Mouse (Mus musculus) thymus, adult 2 months (tissue): ENCODE data around the gene Gsx2.

Experiments used
- CTCF ChIP-seq: fragments of 200-500 bp; IDR thresholded peaks from 2 replicates; pipeline ENCODE4 v1.5.1; 2012; ENCODE audit warnings: mild to moderate bottlenecking, control low read depth, low read length, moderate library complexity, borderline replicate concordance; ENCODE audit not compliant: control insufficient read depth, poor library complexity, insufficient read depth; ENCODE audit errors: extremely low read depth
- POLR2A ChIP-seq: fragments of 200-500 bp; IDR thresholded peaks from 2 replicates; pipeline ENCODE4 v1.6.1; 2012; ENCODE audit warnings: mild to moderate bottlenecking, low read length, control low read depth, moderate library complexity; ENCODE audit not compliant: control insufficient read depth, poor library complexity, insufficient read depth; ENCODE audit errors: extremely low read depth

- no peak for TF ChIP-seq CTCF
- no peak for TF ChIP-seq POLR2A
These were observed 12.2 kb upstream of the Gsx2 start for GRCm38 (mm10) chr5:75063177-75063576.
